Mouse (Mus musculus) limb, embryonic 11.5 days (tissue): ENCODE measurements around the gene Slc2a13. TPM values are rescaled to one million over a fixed set of nuclear protein-coding genes. Genes with fewer than 3 reads are reported as not detected.

Experiments
- ATAC-seq: fragments of 200-750 bp; cut with Nextera tagmentation; 2 replicates; pipeline ENCODE4 v1.8.0; 2017; ENCODE audit warnings: low read depth; ENCODE audit not compliant: insufficient number of reproducible peaks, low FRiP score, low TSS enrichment
- DNase-seq: peaks from one replicate; pipeline ENCODE4 v3.0.0-alpha.2; 2015; ENCODE audit warnings: low spot score
- H3K27ac ChIP-seq: fragments of 300-500 bp; sonication (generic); replicated peaks from 2 replicates; pipeline ENCODE4 v1.5.1; 2014; ENCODE audit warnings: low read depth, mild to moderate bottlenecking, low read length
- H3K27me3 ChIP-seq: fragments of 300-500 bp; sonication (generic); 2 replicates; pipeline ENCODE4 v1.6.1; 2014; ENCODE audit warnings: mild to moderate bottlenecking, low read length, mixed read lengths; ENCODE audit not compliant: control insufficient read depth, insufficient read depth
- H3K36me3 ChIP-seq: fragments of 300-500 bp; sonication (generic); 2 replicates; pipeline ENCODE4 v1.6.1; 2014; ENCODE audit warnings: mild to moderate bottlenecking, low read length, moderate library complexity, mixed read lengths; ENCODE audit not compliant: control insufficient read depth, insufficient read depth
- H3K4me1 ChIP-seq: fragments of 300-500 bp; sonication (generic); 2 replicates; pipeline ENCODE4 v1.6.1; 2014; ENCODE audit warnings: low read length, mixed read lengths; ENCODE audit not compliant: control insufficient read depth, insufficient read depth
- H3K4me2 ChIP-seq: fragments of 300-500 bp; sonication (generic); 2 replicates; pipeline ENCODE4 v1.6.1; 2014; ENCODE audit warnings: low read depth, mild to moderate bottlenecking, moderate library complexity; ENCODE audit not compliant: severe bottlenecking
- H3K4me3 ChIP-seq: fragments of 300-500 bp; sonication (generic); 2 replicates; pipeline ENCODE4 v1.5.1; 2014; ENCODE audit warnings: low read depth, low read length
- H3K9ac ChIP-seq: fragments of 300-500 bp; sonication (generic); 2 replicates; pipeline ENCODE4 v1.6.1; 2014; ENCODE audit warnings: mild to moderate bottlenecking, low read length
- H3K9me3 ChIP-seq: fragments of 300-500 bp; sonication (generic); 2 replicates; pipeline ENCODE4 v1.6.1; 2016; ENCODE audit warnings: low read length; ENCODE audit not compliant: control insufficient read depth
- WGBS: fragments of 180-500 bp; shearing (Covaris S2); extraction: QIAGEN DNeasy Blood & Tissue Kit; methylation state at CpG from one replicate; pipeline ENCODE4 v1.1.7; 2014; 5-methylcytosine and 5-hydroxymethylcytosine counted together
- polyA plus RNA-seq: library from polyadenylated mRNA; unstranded; fragments of >200 nt; fragmentation: Nextera tagmentation; extraction: Ambion mirVana; gene quantifications from 2 replicates; pipeline ENCODE4 v1.2.1, GENCODE M21; 2014

Gene Slc2a13
- polyA plus RNA-seq, 1 experiment from 2014 or later = 0.95 TPM

DNA sequence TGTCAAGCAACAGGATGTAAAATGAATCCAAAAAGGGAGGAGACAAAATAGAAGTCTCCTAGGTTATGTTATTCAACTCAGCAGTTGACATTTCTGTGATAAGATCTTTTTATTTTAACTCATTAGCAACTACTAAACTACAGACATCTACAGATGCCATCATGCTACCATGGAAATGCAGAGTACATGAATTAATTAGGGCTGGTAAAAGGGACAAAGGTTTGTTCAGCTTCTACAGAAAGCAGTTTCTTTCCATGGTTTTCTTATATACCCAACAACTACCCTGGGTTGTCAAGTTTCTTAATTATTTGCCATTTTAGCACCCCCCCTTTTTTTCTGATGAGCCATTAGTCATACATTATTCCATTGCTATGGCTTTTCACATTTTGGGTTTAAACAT, 34.6 kb downstream of the Slc2a13 start:
- H3K4me3 ChIP-seq = no peak overlapping the region
- H3K27me3 ChIP-seq = no peaks in the 10 kb centered on the region
- H3K27ac ChIP-seq = no peak overlapping the region
- H3K4me1 ChIP-seq = no peaks in the 10 kb centered on the region
- no peak for DNase-seq
- H3K4me2 ChIP-seq = no peak overlapping the region
- H3K9me3 ChIP-seq = no peaks in the 10 kb centered on the region
- no peak for ATAC-seq
- H3K36me3 ChIP-seq = no peaks in the 10 kb centered on the region
- no peak overlapping the region for H3K9ac ChIP-seq

DNA sequence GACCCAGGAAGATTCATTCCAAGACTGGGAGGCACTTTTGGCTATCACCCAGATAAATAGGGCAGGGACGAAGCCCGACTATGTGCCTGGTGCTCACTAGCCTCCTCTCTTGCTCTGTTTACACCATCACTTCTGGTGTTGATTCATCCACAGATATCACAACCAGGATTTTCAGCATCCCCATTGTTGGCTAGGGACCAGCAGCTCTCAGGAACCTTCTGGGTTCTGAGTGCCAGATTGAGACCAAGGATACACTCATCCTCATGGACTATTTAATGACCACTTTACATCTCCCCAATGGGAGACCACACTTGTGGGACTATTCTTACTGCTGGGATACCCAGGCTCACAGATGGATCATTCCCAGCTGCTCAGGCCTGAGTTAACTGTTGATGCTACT, 46.2 kb downstream of the Slc2a13 start:
- no peak for DNase-seq
- H3K9me3 ChIP-seq = no peaks in the 10 kb centered on the region

DNA sequence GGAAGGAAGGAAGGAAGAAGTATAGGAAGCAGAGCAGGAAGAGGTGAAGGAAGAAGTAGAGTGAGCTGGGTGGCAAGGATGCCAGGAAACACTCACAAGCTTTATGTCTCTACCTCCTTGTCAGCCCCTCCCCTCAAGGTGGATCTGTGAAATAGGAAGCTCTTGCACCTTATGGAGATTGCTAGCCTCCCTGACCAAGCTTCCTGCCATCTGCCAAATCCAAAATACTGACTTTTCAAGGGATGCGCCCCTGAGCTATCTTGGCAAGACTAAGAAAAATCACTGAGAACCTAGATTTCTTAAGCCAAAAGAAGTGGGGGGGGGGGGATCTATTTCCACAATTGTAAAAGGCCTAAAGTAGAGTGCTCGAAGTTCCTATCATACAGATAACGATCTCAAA, 46.9 kb downstream of the Slc2a13 start:
- no peaks in the 10 kb centered on the region for H3K27me3 ChIP-seq
- H3K36me3 ChIP-seq = no peaks in the 10 kb centered on the region
- no peak overlapping the region for H3K27ac ChIP-seq
- H3K4me1 ChIP-seq = no peaks in the 10 kb centered on the region
- H3K9me3 ChIP-seq = no peaks in the 10 kb centered on the region
- 90% methylated on average over 3 of the region's 3 CpGs for WGBS
- ATAC-seq (no peak), DNase-seq (no peak)
- H3K4me2 ChIP-seq = no peak overlapping the region
- H3K4me3 ChIP-seq = no peak overlapping the region
- no peak overlapping the region for H3K9ac ChIP-seq

More for the DNA sequence above, 46.2 kb downstream of the Slc2a13 start:
- no peak overlapping the region for H3K27ac ChIP-seq
- WGBS = 88% methylated on average over 2 of the region's 2 CpGs
- H3K9ac ChIP-seq = no peak overlapping the region
- H3K36me3 ChIP-seq = no peaks in the 10 kb centered on the region
- no peak for ATAC-seq
- no peak overlapping the region for H3K4me3 ChIP-seq
- no peaks in the 10 kb centered on the region for H3K4me1 ChIP-seq
- H3K4me2 ChIP-seq = no peak overlapping the region
- no peaks in the 10 kb centered on the region for H3K27me3 ChIP-seq

DNA sequence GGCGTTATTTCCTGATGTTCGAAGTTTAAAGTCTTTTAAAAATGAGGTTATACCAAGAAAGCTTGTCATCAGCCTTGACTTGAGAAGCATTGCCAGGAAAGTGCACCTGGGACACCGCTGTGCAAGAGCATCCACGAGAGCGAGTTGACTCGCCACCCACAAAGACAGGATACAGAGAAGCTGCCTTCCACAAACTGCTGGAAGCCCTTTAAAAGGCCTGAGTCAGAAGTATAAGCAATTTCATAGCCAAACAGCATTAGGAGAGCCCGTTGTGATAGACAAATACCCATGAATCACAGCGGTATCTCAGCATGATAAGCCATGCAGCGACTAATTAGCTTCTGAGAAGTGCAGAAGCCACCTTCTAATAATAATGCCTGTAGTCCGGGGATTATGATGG, 48.6 kb downstream of the Slc2a13 start:
- H3K4me1 ChIP-seq = no peaks in the 10 kb centered on the region
- ATAC-seq (no peak), DNase-seq (no peak)
- no peak overlapping the region for H3K9ac ChIP-seq
- H3K9me3 ChIP-seq = no peaks in the 10 kb centered on the region
- H3K27me3 ChIP-seq = no peaks in the 10 kb centered on the region
- no peak overlapping the region for H3K4me2 ChIP-seq
- H3K36me3 ChIP-seq = no peaks in the 10 kb centered on the region
- no peak overlapping the region for H3K27ac ChIP-seq
- H3K4me3 ChIP-seq = no peak overlapping the region
- 86% methylated on average over 10 of the region's 10 CpGs for WGBS

DNA sequence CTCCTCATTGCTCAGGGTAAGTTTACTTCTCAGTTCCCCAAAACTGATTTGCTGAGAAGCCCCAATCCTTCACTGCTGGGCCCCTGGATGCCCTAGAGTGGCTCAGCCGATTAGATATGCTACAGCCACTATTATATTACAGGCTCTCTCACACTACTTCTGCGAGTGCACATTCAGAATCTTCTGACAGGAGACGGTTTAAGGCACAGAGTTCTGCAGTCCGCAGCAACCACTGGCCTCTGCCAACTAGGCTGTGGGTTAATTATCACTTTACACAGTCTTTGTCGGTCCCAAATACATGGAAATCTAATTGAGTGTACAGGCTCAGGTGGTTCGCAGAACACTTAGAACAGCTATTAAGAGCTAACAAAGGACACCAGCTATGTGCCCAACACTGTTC, 69.8 kb downstream of the Slc2a13 start:
- Histone ChIP-seq H3K27ac (no peak overlapping the region), H3K4me1 (no peaks in the 10 kb centered on the region), H3K4me2 (no peak overlapping the region), H3K9ac (no peak overlapping the region), H3K4me3 (no peak overlapping the region), H3K36me3 (no peaks in the 10 kb centered on the region), H3K27me3 (no peaks in the 10 kb centered on the region), H3K9me3 (no peaks in the 10 kb centered on the region)
- no peak for ATAC-seq
- WGBS = 78% methylated on average over 6 of the region's 6 CpGs
- DNase-seq = no peak

DNA sequence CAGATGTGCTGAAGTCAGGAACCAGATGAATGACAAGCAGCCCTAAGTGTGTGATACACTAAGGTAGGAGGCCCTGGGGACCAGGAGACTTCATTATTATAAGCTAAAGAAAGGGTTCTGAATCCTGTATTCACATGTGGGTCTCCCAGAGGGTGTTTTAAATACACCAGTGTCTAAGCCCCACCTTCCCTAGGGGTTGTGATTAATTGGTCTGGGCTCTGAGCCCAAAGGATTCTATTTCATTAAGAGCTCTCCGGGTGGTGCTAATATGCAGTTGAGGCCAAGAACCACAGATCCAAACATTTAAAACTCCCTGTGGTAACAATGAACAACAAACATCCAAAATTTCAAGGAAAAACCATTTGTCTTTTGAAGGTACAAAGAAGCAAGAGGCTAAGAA, 70.4 kb downstream of the Slc2a13 start:
- no peaks in the 10 kb centered on the region for H3K9me3 ChIP-seq
- WGBS = 61% methylated on average over 1 of the region's 1 CpGs
- H3K36me3 ChIP-seq = no peaks in the 10 kb centered on the region
- ATAC-seq (no peak), DNase-seq (no peak)
- H3K9ac ChIP-seq = no peak overlapping the region
- H3K4me1 ChIP-seq = no peaks in the 10 kb centered on the region
- no peak overlapping the region for H3K4me3 ChIP-seq
- H3K4me2 ChIP-seq = no peak overlapping the region
- no peaks in the 10 kb centered on the region for H3K27me3 ChIP-seq
- H3K27ac ChIP-seq = no peak overlapping the region

DNA sequence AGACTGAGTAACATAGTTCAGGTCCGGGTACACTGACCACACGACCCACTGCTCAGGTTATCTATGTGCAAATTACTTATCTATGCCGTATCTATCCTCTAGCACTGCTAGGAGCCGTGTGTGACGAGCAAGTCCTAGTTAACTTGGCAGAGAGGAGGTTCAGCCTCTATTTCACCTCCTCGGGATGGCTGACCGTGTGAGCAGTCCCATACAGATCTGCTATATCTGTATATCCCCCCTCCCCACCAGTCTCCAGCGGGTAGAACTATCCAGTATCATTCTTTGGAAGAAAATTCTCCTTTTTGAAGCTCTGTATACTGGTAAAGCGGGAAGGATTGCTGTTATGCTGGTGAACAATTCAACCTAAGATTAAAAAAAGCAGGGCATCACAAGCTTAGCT, 70.8 kb downstream of the Slc2a13 start:
- WGBS = 88% methylated on average over 9 of the region's 9 CpGs
- Histone ChIP-seq H3K4me1 (no peaks in the 10 kb centered on the region), H3K27ac (no peak overlapping the region), H3K36me3 (no peaks in the 10 kb centered on the region), H3K4me2 (no peak overlapping the region), H3K9me3 (no peaks in the 10 kb centered on the region), H3K27me3 (no peaks in the 10 kb centered on the region), H3K9ac (no peak overlapping the region), H3K4me3 (no peak overlapping the region)
- no peak for ATAC-seq
- DNase-seq = no peak

DNA sequence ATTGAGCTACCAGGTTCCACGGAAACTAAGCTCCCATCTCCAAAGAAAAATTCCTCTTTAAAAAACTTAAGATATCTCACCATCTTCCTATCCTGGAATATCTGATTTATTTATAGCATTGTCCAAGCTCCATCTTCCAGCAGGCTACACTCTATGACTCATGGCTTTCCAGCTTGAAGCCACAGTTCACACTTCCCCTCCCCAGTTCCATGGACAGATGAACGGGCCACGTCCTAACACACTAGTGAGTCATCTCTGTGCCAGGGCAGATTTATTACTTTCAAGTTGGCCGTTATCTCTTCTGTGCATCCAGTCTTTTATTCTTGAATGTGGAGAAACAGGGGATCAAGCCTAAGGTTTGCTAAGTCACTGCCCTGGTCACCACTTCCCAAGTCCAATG, 78.0 kb downstream of the Slc2a13 start:
- Histone ChIP-seq H3K4me3 (no peak overlapping the region), H3K27ac (no peak overlapping the region), H3K9me3 (no peaks in the 10 kb centered on the region), H3K4me2 (no peak overlapping the region), H3K4me1 (no peaks in the 10 kb centered on the region), H3K36me3 (no peaks in the 10 kb centered on the region), H3K9ac (no peak overlapping the region), H3K27me3 (no peaks in the 10 kb centered on the region)
- DNase-seq (no peak), ATAC-seq (no peak)
- 84% methylated on average over 4 of the region's 4 CpGs for WGBS

DNA sequence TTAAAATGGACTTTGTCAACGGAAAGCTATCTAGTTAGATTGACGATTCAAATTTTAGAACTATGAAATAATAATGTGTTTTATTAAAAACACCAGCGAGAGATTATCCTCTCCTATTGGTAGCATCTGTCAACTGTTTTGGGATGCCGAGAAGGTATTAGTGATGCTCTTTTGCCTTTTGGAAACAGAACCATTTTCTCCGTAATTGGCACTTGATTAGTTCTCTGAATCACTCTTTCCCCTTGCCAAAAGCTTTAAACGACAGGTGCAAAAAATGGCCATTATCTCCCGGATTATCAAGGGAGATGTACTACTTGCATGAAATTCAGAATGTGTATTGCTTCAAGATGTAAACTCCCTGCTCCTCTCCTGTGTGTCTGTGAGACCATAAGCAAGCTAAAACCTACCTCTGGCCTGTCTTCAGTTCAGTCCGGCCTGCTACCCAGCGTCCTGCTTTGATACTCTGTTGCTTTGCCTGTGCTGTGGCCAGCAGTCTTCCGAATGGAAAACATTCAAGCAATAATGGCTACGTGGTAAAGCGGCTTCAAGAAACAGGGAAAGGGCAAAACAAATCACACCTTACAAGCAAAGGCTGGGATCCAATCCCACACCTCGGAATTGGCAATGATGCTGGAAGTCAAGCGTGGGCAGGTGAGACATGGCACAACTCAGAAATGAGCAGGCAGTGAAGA, 93.0 kb downstream of the Slc2a13 start:
- H3K27me3 ChIP-seq = no peaks in the 10 kb centered on the region
- H3K9me3 ChIP-seq = no peaks in the 10 kb centered on the region
- H3K4me3 ChIP-seq = no peak overlapping the region
- no peaks in the 10 kb centered on the region for H3K4me1 ChIP-seq
- no peak overlapping the region for H3K4me2 ChIP-seq
- no peaks in the 10 kb centered on the region for H3K36me3 ChIP-seq
- H3K9ac ChIP-seq = no peak overlapping the region
- no peak overlapping the region for H3K27ac ChIP-seq
- ATAC-seq (no peak), DNase-seq (no peak)
- 92% methylated on average over 14 of the region's 14 CpGs for WGBS
